Mouse (Mus musculus): ENCODE data around the gene Pla2g4c.

- TF ChIP-seq CTCF (IDR thresholded peaks at IDR 0.05; ENCODE audit: low read depth), result no peak
- TF ChIP-seq EP300 (optimal IDR thresholded peaks at IDR 0.05), result no peak
Observed at GRCm38 (mm10) chr7:13311401-13311800, 13.1 kb upstream of the Pla2g4c start.
